Mouse (Mus musculus) C3H10T1/2 (cell line): ENCODE data around the gene Ano2. TPM values are rescaled to one million over a fixed set of nuclear protein-coding genes. Genes with fewer than 3 reads are reported as not detected.

Experiments
- polyA plus RNA-seq, 2 experiments: library from polyadenylated mRNA; unstranded; fragments of >200 nt; fragmentation: generic; extraction: Trizol; gene quantifications; one replicate each; pipeline ENCODE4 v1.2.1; 2012; ENCODE audit warnings: missing spikeins in 2 of 2

Ano2 gene
- polyA plus RNA-seq: not detected

GRCm38 (mm10) chr6:125690057-125690703 is at the start of gene Ano2:
TSS of gene Ano2 (plus strand) at chr6:125690419.

Other genes starting within 250 kb of the Ano2 start
- 100 to 1,000 TPM in 1 of 2 experiments, 10 to 100 TPM in 1; 43.5 to 115 TPM for gene Cd9, start 195.6 kb upstream of the Ano2 start, polyA plus RNA-seq
- under 1 TPM; 0.02 to 0.08 TPM for gene Vwf, start 143.6 kb upstream of the Ano2 start, polyA plus RNA-seq